Mouse (Mus musculus): ENCODE results near the gene Hus1.

DNA sequence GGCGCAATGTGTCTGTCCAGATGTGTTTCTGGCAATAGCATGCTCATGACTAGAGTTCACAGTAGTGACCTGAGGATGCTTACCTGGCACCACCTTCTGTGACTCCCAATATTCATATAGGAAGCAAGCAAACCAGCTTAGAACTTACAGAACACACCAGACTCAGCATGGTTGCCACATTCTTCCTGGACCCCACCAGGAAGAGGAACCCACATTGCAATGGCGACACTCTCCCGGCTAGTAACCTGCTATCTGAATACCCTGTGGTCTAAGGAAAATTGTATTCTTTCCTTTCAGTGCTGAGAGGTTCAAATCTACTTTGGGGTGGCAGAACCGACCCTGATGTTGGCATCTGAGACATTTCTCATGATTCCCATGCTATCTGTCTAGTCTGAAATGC lies 32.8 kb downstream of the Hus1 start:
- TF ChIP-seq CTCF (IDR thresholded peaks at IDR 0.05; ENCODE audit: borderline replicate concordance, extremely low read depth, insufficient read depth, insufficient read length): no peak
- TF ChIP-seq POLR2A (IDR thresholded peaks at IDR 0.05; ENCODE audit: borderline replicate concordance, extremely low read depth, insufficient read depth, insufficient read length, poor library complexity, severe bottlenecking): no peak

Data from brain, embryonic 14.5 days (tissue).